Mouse (Mus musculus): ENCODE measurements around the gene Fibp. TPM values are rescaled to one million over a fixed set of nuclear protein-coding genes. Genes with fewer than 3 reads are reported as not detected.
A peak's percentile ranks its signal among the peaks of the same experiment; 100 is the strongest.

The Fibp gene
- polyA plus RNA-seq, 1 experiment from 2014 or later: 44.3 TPM

- Histone ChIP-seq H3K27ac (peak overlapping the region; percentile 61), H3K4me1 (peaks cover 51% of the 10 kb centered on the region), H3K36me3 (peaks cover 19% of the 10 kb centered on the region), H3K4me2 (peak overlapping the region; percentile 87), H3K9me3 (replicated peaks) (no peaks in the 10 kb centered on the region), H3K27me3 (replicated peaks) (0 out of 2 replicates have a peak, but pooled peaks cover 5% of the 10 kb centered on the region), H3K9ac (peak overlapping the region; percentile 73), H3K4me3 (peak overlapping the region; percentile 69)
- 1% methylated on average over 70 of the region's 70 CpGs for WGBS (ENCODE audit: insufficient replicate concordance)
- peak; percentile 88 for ATAC-seq
Measured at GRCm38 (mm10) chr19:5456922-5457745, 3.3 kb upstream of the Fibp start.

DNA sequence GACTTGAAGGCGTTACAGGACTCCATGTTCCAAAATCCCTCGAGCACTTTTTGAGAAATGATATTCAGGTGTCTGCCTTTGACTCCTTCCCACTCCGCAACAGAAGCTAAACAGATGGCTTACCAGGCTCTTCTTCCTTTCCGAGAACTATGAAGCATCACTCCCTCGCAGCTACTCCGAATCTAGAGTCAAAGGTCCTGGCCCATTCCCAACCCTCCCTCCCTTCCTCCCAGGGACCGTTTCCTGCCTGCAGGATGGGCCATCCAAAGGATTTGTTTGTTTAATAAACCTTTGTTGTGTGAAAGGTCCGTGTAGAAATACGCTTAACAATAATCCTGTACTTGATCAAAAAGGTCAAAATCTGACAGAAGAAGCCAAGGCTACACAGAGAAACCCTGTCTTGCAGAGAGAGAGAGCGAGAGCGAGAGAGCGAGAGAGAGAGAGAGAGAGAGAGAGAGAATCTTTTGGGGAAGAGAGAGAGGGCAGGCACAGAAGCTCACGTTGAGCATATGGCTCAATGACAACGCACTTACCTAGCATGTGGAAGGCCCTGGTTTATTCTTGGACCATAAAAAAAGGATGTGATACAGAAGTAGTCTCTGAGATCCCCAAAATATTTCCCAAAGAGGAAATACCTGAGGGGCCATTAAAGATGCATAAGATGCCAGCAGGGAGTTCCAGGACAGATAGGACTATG, 2.5 kb upstream of the Fibp start, which contains the start of gene Ccdc85b:
TSS of gene Ccdc85b (minus strand) at position 149 of the 697 bp plus-strand sequence.
- Histone ChIP-seq H3K27me3 (replicated peaks) (0 out of 2 replicates have a peak, but pooled peaks cover 5% of the 10 kb centered on the region), H3K27ac (peak within 1 kb of the TSS; percentile 61), H3K9ac (peak within 1 kb of the TSS; percentile 73), H3K4me1 (peaks cover 51% of the 10 kb centered on the region), H3K9me3 (replicated peaks) (no peaks in the 10 kb centered on the region), H3K4me3 (peak within 1 kb of the TSS; percentile 69), H3K36me3 (peaks cover 25% of the 10 kb centered on the region), H3K4me2 (peak within 1 kb of the TSS; percentile 87)
- ATAC-seq: peak; percentile 7; the same call in 1 of the 2 replicates
- WGBS (ENCODE audit: insufficient replicate concordance): 20% methylated on average over 14 of the region's 14 CpGs

DNA sequence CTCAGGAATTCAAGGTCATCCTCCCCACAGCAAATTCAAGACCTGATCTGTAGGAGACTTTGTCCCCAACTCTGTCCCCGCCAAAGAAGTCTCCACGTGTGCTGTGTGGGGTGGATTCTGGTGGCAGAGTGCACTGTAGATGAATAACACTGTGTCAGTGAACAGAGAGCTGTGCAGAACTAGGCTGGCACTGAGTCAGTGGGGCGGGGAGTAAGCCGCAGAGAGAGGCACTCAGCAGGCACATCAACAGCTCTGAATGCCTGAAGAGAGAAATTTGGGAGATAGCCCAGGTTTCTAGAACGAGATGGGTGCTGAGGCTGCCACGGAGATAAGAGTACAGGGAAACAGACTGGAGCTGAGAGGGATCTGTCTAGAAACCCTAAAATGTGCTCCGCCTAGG, 1.4 kb upstream of the Fibp start:
- WGBS (ENCODE audit: insufficient replicate concordance): 54% methylated on average over 7 of the region's 7 CpGs
- Histone ChIP-seq H3K4me2 (no peak overlapping the region), H3K4me3 (no peak overlapping the region), H3K9me3 (replicated peaks) (no peaks in the 10 kb centered on the region), H3K9ac (no peak overlapping the region), H3K27me3 (replicated peaks) (0 out of 2 replicates have a peak, but pooled peaks cover 5% of the 10 kb centered on the region), H3K36me3 (peaks cover 32% of the 10 kb centered on the region), H3K4me1 (peaks cover 51% of the 10 kb centered on the region), H3K27ac (no peak overlapping the region)
- ATAC-seq: no peak

DNA sequence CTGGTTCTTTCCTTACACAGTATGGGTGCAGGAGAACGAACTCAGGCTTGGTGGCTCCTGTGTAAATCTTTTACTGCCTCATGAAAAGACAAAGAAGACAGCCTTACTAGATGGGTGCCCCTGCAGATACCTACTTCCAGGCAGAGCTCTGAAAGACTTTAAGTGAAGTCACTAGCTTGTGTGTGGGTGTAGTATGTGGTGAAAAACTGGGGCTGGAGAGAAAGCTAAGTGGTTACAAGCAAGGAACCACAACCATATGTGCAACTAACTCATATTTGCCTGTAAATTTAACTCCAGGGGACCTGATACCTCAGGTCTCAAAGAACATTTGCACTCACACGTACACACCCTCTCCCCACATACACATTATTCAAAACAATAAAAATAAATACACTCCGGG, 519 bp upstream of the Fibp start:
- H3K4me3 ChIP-seq: peak overlapping the region; percentile 81
- peaks cover 32% of the 10 kb centered on the region for H3K36me3 ChIP-seq
- peaks cover 49% of the 10 kb centered on the region for H3K4me1 ChIP-seq
- peak overlapping the region; percentile 82 for H3K9ac ChIP-seq
- H3K4me2 ChIP-seq: peak overlapping the region; percentile 90
- ATAC-seq: no peak
- H3K27ac ChIP-seq: peak overlapping the region; percentile 68; the same call in 1 of the 2 replicates
- 26% methylated on average over 3 of the region's 3 CpGs for WGBS (ENCODE audit: insufficient replicate concordance)
- no peaks in the 10 kb centered on the region for H3K9me3 ChIP-seq (replicated peaks)
- H3K27me3 ChIP-seq (replicated peaks): 0 out of 2 replicates have a peak, but pooled peaks cover 5% of the 10 kb centered on the region

DNA sequence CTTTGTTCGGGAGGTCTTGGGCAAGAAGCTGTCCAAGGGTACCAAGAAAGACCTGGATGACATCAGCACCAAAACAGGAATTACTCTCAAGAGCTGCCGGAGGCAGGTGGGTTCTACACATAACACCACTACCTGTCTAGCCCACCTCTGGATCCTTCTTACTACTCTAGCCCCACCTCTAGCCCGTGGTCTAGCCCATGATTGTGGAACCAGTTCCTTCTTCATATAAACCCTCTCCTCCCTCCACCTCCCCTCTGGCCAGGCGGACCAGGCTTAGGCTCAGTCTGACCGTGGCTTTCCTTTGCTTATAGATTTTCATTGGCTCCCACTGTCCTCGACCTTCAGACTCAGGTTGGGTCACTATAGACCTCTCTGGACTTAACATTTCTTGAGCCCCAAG, 996 bp downstream of the Fibp start:
- Histone ChIP-seq H3K4me2 (peak overlapping the region; percentile 90), H3K27me3 (replicated peaks) (0 out of 2 replicates have a peak, but pooled peaks cover 5% of the 10 kb centered on the region), H3K36me3 (peaks cover 41% of the 10 kb centered on the region), H3K27ac (0 out of 2 replicates have a peak overlapping the region, but pooled peaks have one; percentile 2), H3K9ac (peak overlapping the region; percentile 82; the same call in 1 of the 2 replicates), H3K9me3 (replicated peaks) (no peaks in the 10 kb centered on the region), H3K4me1 (peaks cover 34% of the 10 kb centered on the region), H3K4me3 (peak overlapping the region; percentile 81)
- ATAC-seq: no peak
- WGBS (ENCODE audit: insufficient replicate concordance): 74% methylated on average over 6 of the region's 6 CpGs

DNA sequence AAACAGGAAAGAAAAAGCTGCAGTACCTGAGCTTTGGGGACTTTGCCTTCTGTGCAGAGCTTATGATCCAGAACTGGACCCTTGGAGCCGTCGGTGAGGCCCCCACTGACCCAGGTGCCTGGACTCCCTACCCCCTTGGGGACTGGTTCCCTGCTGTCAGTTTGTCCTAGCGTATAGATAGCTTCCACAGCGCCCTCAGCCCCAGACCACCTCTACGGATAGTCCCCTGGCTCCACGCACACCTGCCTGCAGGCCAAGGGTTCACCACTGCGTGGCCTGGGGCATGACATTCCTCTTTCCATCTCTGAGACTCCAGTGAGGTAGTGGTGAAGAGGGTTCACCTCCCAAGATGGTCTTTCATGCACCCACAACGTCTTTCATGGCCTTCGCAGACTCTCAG, 2.8 kb downstream of the Fibp start:
- H3K27me3 ChIP-seq (replicated peaks): 0 out of 2 replicates have a peak, but pooled peaks cover 5% of the 10 kb centered on the region
- H3K4me2 ChIP-seq: no peak overlapping the region
- no peak overlapping the region for H3K9ac ChIP-seq
- no peak overlapping the region for H3K27ac ChIP-seq
- peaks cover 52% of the 10 kb centered on the region for H3K36me3 ChIP-seq
- H3K4me3 ChIP-seq: no peak overlapping the region
- 83% methylated on average over 9 of the region's 9 CpGs for WGBS (ENCODE audit: insufficient replicate concordance)
- no peaks in the 10 kb centered on the region for H3K9me3 ChIP-seq (replicated peaks)
- peaks cover 24% of the 10 kb centered on the region for H3K4me1 ChIP-seq
- ATAC-seq: no peak

- Histone ChIP-seq H3K4me2 (no peak overlapping the region), H3K4me3 (no peak overlapping the region), H3K27me3 (replicated peaks) (0 out of 2 replicates have a peak, but pooled peaks cover 3% of the 10 kb centered on the region), H3K27ac (no peak overlapping the region), H3K9me3 (replicated peaks) (no peaks in the 10 kb centered on the region), H3K4me1 (peaks cover 24% of the 10 kb centered on the region), H3K36me3 (peaks cover 52% of the 10 kb centered on the region), H3K9ac (no peak overlapping the region; the same call in 1 of the 2 replicates)
- WGBS (ENCODE audit: insufficient replicate concordance): 60% methylated on average over 15 of the region's 15 CpGs
- no peak for ATAC-seq
Measured at GRCm38 (mm10) chr19:5463791-5464562, 3.6 kb downstream of the Fibp start.

- H3K4me2 ChIP-seq: no peak overlapping the region
- no peaks in the 10 kb centered on the region for H3K9me3 ChIP-seq (replicated peaks)
- H3K4me3 ChIP-seq: no peak overlapping the region
- WGBS (ENCODE audit: insufficient replicate concordance): 88% methylated on average over 8 of the region's 8 CpGs
- peaks cover 17% of the 10 kb centered on the region for H3K4me1 ChIP-seq
- H3K27ac ChIP-seq: no peak overlapping the region
- no peak overlapping the region for H3K9ac ChIP-seq
- H3K36me3 ChIP-seq: peaks cover 52% of the 10 kb centered on the region
- no peaks in the 10 kb centered on the region for H3K27me3 ChIP-seq (replicated peaks)
- no peak for ATAC-seq
Measured at GRCm38 (mm10) chr19:5465037-5465436, 4.6 kb downstream of the Fibp start.

GRCm38 (mm10) chr19:5466916-5467500, 6.6 kb downstream of the Fibp start:
- ATAC-seq: no peak
- Histone ChIP-seq H3K4me1 (peaks cover 5% of the 10 kb centered on the region), H3K4me3 (no peak overlapping the region), H3K36me3 (peaks cover 52% of the 10 kb centered on the region), H3K27ac (no peak overlapping the region), H3K27me3 (replicated peaks) (no peaks in the 10 kb centered on the region), H3K9ac (no peak overlapping the region), H3K4me2 (no peak overlapping the region), H3K9me3 (replicated peaks) (no peaks in the 10 kb centered on the region)
- WGBS (ENCODE audit: insufficient replicate concordance): 76% methylated on average over 6 of the region's 6 CpGs

GRCm38 (mm10) chr19:5468374-5468773, 8.0 kb downstream of the Fibp start, which contains the start of gene Ctsw:
TSS of gene Ctsw (minus strand) at chr19:5468507.
- 39% methylated on average over 5 of the region's 5 CpGs for WGBS (ENCODE audit: insufficient replicate concordance)

GRCm38 (mm10) chr19:5471846-5472245, 11.4 kb downstream of the Fibp start:
- no peak overlapping the region for H3K4me2 ChIP-seq
- H3K36me3 ChIP-seq: peaks cover 6% of the 10 kb centered on the region
- ATAC-seq: no peak
- H3K4me3 ChIP-seq: no peak overlapping the region
- H3K9ac ChIP-seq: no peak overlapping the region
- H3K4me1 ChIP-seq: peaks cover 36% of the 10 kb centered on the region
- WGBS (ENCODE audit: insufficient replicate concordance): 73% methylated on average over 5 of the region's 5 CpGs
- peaks cover 31% of the 10 kb centered on the region for H3K27me3 ChIP-seq (replicated peaks)
- H3K27ac ChIP-seq: no peak overlapping the region
- no peaks in the 10 kb centered on the region for H3K9me3 ChIP-seq (replicated peaks)

More at GRCm38 (mm10) chr19:5468374-5468773, 8.0 kb downstream of the Fibp start, which contains the start of gene Ctsw:
- peaks cover 9% of the 10 kb centered on the region for H3K4me1 ChIP-seq
- no peaks in the 10 kb centered on the region for H3K9me3 ChIP-seq (replicated peaks)
- H3K27me3 ChIP-seq (replicated peaks): peaks cover 4% of the 10 kb centered on the region; the same call in 1 of the 2 replicates
- H3K36me3 ChIP-seq: peaks cover 41% of the 10 kb centered on the region
- no peak for ATAC-seq
- no peak within 1 kb of the TSS for H3K27ac ChIP-seq
- no peak within 1 kb of the TSS for H3K4me2 ChIP-seq
- H3K4me3 ChIP-seq: no peak within 1 kb of the TSS
- no peak within 1 kb of the TSS for H3K9ac ChIP-seq
